Mouse (Mus musculus): ENCODE data around the gene Sez6l2. TPM values are rescaled to one million over a fixed set of nuclear protein-coding genes. Genes with fewer than 3 reads are reported as not detected.

Gene Sez6l2
- total and polyA plus RNA-seq, 2 experiments, result 0.28 to 0.60 TPM

GRCm38 (mm10) chr7:126921563-126921962, 28.8 kb upstream of the Sez6l2 start:
- Histone ChIP-seq H3K27ac (replicated peaks; ENCODE audit: insufficient read depth, low read depth, low read length) (peak overlapping the region; percentile 100), H3K79me2 (ENCODE audit: control insufficient read depth, insufficient read depth, low read length) (peaks cover 21% of the 10 kb centered on the region; the same call in 1 of the 2 replicates)
- DNase-seq (ENCODE audit: extremely low read depth, low read depth, low spot score), result peak; percentile 96

GRCm38 (mm10) chr7:126922624-126923060, 27.7 kb upstream of the Sez6l2 start, which contains the start of gene Tmem219:
Tmem219 (minus strand) TSS chr7:126922917.
- Histone ChIP-seq H3K79me2 (ENCODE audit: control insufficient read depth, insufficient read depth, low read length) (peaks cover 18% of the 10 kb centered on the region; the same call in 1 of the 2 replicates), H3K27ac (replicated peaks; ENCODE audit: insufficient read depth, low read depth, low read length) (peak within 1 kb of the TSS; percentile 100), H3K9ac (ENCODE audit: low read depth, low read length) (peak within 1 kb of the TSS; percentile 90), H3K4me1 (ENCODE audit: control insufficient read depth, insufficient read depth, low read length) (peaks cover 16% of the 10 kb centered on the region), H3K36me3 (ENCODE audit: control insufficient read depth, insufficient read depth, low read length) (peaks cover 2% of the 10 kb centered on the region; the same call in 1 of the 2 replicates), H3K27me3 (ENCODE audit: control insufficient read depth, insufficient read depth, low read length) (no peaks in the 10 kb centered on the region), H3K4me3 (ENCODE audit: insufficient read depth, low read depth, low read length) (peak within 1 kb of the TSS; percentile 60)
- DNase-seq (ENCODE audit: extremely low read depth, low read depth, low spot score), result peak; percentile 92
- TF ChIP-seq CTCF (IDR thresholded peaks at IDR 0.05; ENCODE audit: low read depth, low read length) (no peak), POLR2A (IDR thresholded peaks at IDR 0.05; ENCODE audit: extremely low read depth, insufficient read depth, low read length) (0 out of 2 replicates have a peak, but pooled peaks have one; percentile 41)
- 21% methylated on average over 5 of the region's 5 CpGs for WGBS

More at GRCm38 (mm10) chr7:126921563-126921962, 28.8 kb upstream of the Sez6l2 start:
- Histone ChIP-seq H3K4me1 (ENCODE audit: control insufficient read depth, insufficient read depth, low read length) (peaks cover 16% of the 10 kb centered on the region), H3K9ac (ENCODE audit: low read depth, low read length) (peak overlapping the region; percentile 90), H3K4me3 (ENCODE audit: insufficient read depth, low read depth, low read length) (peak overlapping the region; percentile 60), H3K36me3 (ENCODE audit: control insufficient read depth, insufficient read depth, low read length) (peaks cover 2% of the 10 kb centered on the region; the same call in 1 of the 2 replicates), H3K27me3 (ENCODE audit: control insufficient read depth, insufficient read depth, low read length) (no peaks in the 10 kb centered on the region)
- 15% methylated on average over 2 of the region's 2 CpGs for WGBS
- TF ChIP-seq POLR2A (IDR thresholded peaks at IDR 0.05; ENCODE audit: extremely low read depth, insufficient read depth, low read length), result no peak
- no peak for TF ChIP-seq CTCF (IDR thresholded peaks at IDR 0.05; ENCODE audit: low read depth, low read length)

- Histone ChIP-seq H3K27me3 (ENCODE audit: control insufficient read depth, insufficient read depth, low read length) (no peaks in the 10 kb centered on the region), H3K27ac (replicated peaks; ENCODE audit: insufficient read depth, low read depth, low read length) (peak overlapping the region; percentile 52; the same call in 1 of the 2 replicates), H3K4me1 (ENCODE audit: control insufficient read depth, insufficient read depth, low read length) (peaks cover 14% of the 10 kb centered on the region), H3K4me3 (ENCODE audit: insufficient read depth, low read depth, low read length) (no peak overlapping the region), H3K79me2 (ENCODE audit: control insufficient read depth, insufficient read depth, low read length) (peaks cover 17% of the 10 kb centered on the region; the same call in 1 of the 2 replicates), H3K9ac (ENCODE audit: low read depth, low read length) (no peak overlapping the region), H3K36me3 (ENCODE audit: control insufficient read depth, insufficient read depth, low read length) (peaks cover 2% of the 10 kb centered on the region; the same call in 1 of the 2 replicates)
- 82% methylated on average over 5 of the region's 5 CpGs for WGBS
- TF ChIP-seq CTCF (IDR thresholded peaks at IDR 0.05; ENCODE audit: low read depth, low read length) (no peak), POLR2A (IDR thresholded peaks at IDR 0.05; ENCODE audit: extremely low read depth, insufficient read depth, low read length) (no peak)
- no peak for DNase-seq (ENCODE audit: extremely low read depth, low read depth, low spot score)
Measured at GRCm38 (mm10) chr7:126923999-126924398, 26.4 kb upstream of the Sez6l2 start.

DNA sequence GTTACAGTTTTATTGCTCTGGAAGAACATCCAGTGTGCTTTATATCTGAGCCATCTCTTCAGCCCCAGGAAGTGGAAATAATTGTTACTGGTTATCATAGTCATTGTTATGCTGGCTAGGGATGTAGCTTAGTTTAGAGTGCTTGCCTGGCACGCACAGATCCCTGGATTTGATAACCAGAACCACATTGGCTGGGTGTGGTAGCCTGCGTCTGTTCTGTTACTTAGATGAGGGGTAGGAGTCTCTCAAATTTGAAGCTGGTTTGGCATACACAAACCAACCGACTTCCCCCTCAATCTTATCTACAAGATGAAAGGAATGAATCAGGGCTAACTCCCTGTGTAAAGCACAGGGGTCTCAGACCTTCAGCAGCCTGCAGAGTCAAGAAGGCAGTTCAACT, 24.1 kb upstream of the Sez6l2 start:
- peaks cover 7% of the 10 kb centered on the region for H3K4me1 ChIP-seq (ENCODE audit: control insufficient read depth, insufficient read depth, low read length)
- no peak overlapping the region for H3K4me3 ChIP-seq (ENCODE audit: insufficient read depth, low read depth, low read length)
- H3K9ac ChIP-seq (ENCODE audit: low read depth, low read length), result no peak overlapping the region
- no peak for DNase-seq (ENCODE audit: extremely low read depth, low read depth, low spot score)
- no peak for TF ChIP-seq POLR2A (IDR thresholded peaks at IDR 0.05; ENCODE audit: extremely low read depth, insufficient read depth, low read length)
- TF ChIP-seq CTCF (IDR thresholded peaks at IDR 0.05; ENCODE audit: low read depth, low read length), result no peak
- no peaks in the 10 kb centered on the region; the same call in 1 of the 2 replicates for H3K36me3 ChIP-seq (ENCODE audit: control insufficient read depth, insufficient read depth, low read length)
- peaks cover 8% of the 10 kb centered on the region; the same call in 1 of the 2 replicates for H3K79me2 ChIP-seq (ENCODE audit: control insufficient read depth, insufficient read depth, low read length)
- H3K27ac ChIP-seq (replicated peaks; ENCODE audit: insufficient read depth, low read depth, low read length), result no peak overlapping the region
- WGBS, result 66% methylated on average over 3 of the region's 3 CpGs
- H3K27me3 ChIP-seq (ENCODE audit: control insufficient read depth, insufficient read depth, low read length), result no peaks in the 10 kb centered on the region

GRCm38 (mm10) chr7:126928384-126929037, 21.9 kb upstream of the Sez6l2 start, which contains the start of gene Kctd13:
Kctd13 (plus strand) TSS chr7:126928879.
- TF ChIP-seq CTCF (IDR thresholded peaks at IDR 0.05; ENCODE audit: low read depth, low read length), result no peak
- peak; percentile 47; the same call in 1 of the 2 replicates for TF ChIP-seq POLR2A (IDR thresholded peaks at IDR 0.05; ENCODE audit: extremely low read depth, insufficient read depth, low read length)
- DNase-seq (ENCODE audit: extremely low read depth, low read depth, low spot score), result peak; percentile 76
- Histone ChIP-seq H3K4me3 (ENCODE audit: insufficient read depth, low read depth, low read length) (peak within 1 kb of the TSS; percentile 80), H3K4me1 (ENCODE audit: control insufficient read depth, insufficient read depth, low read length) (peaks cover 9% of the 10 kb centered on the region), H3K79me2 (ENCODE audit: control insufficient read depth, insufficient read depth, low read length) (peaks cover 8% of the 10 kb centered on the region; the same call in 1 of the 2 replicates), H3K27ac (replicated peaks; ENCODE audit: insufficient read depth, low read depth, low read length) (peak within 1 kb of the TSS; percentile 43), H3K36me3 (ENCODE audit: control insufficient read depth, insufficient read depth, low read length) (peaks cover 2% of the 10 kb centered on the region; the same call in 1 of the 2 replicates), H3K27me3 (ENCODE audit: control insufficient read depth, insufficient read depth, low read length) (no peaks in the 10 kb centered on the region), H3K9ac (ENCODE audit: low read depth, low read length) (peak within 1 kb of the TSS; percentile 92)
- WGBS, result under 1% methylated on average over 56 of the region's 56 CpGs
